ENCODE assay signal across 8 mouse cellular contexts in genomic region chr1:52498786-52499450, GRCm38 (mm10). TPM values are rescaled to one million over a fixed set of nuclear protein-coding genes. Genes with fewer than 3 reads are reported as not detected.
DNase-seq lines count a peak whose midpoint lies in the region; ATAC-seq and TF ChIP-seq lines count a peak whose summit lies in the region.

No protein-coding gene starts in this region.

- peak overlapping the region; percentile 78 for H3K4me3 ChIP-seq in heart, embryonic 16.5 days (ENCODE audit: low read length)
- peak overlapping the region; percentile 30 for H3K4me3 ChIP-seq in bone marrow, adult 2 months (replicated peaks; ENCODE audit: control insufficient read depth, low read depth, low read length)
- H3K4me3 ChIP-seq in hindbrain, embryonic 13.5 days: peak overlapping the region; percentile 78
- H3K4me3 ChIP-seq in midbrain, embryonic 13.5 days (replicated peaks): peak overlapping the region; percentile 66

- TF ChIP-seq POLR2A in bone marrow, adult 2 months (IDR thresholded peaks at IDR 0.05; ENCODE audit: borderline replicate concordance, control insufficient read depth, low read depth, low read length): no peak

- DNase-seq in heart, adult 8-10 months (ENCODE audit: low spot score): no peak
- DNase-seq in kidney, postnatal 36 days: no peak
- no peak for DNase-seq in frontal cortex, postnatal 14 days (ENCODE audit: low spot score in 2 of 2)

- no peak for TF ChIP-seq CTCF in bone marrow, adult 2 months (IDR thresholded peaks at IDR 0.05; ENCODE audit: control insufficient read depth, insufficient read depth, low read length)

- no peak overlapping the region for H3K27ac ChIP-seq in heart, embryonic 16.5 days (ENCODE audit: low read length)
- no peak overlapping the region for H3K27ac ChIP-seq in bone marrow, adult 2 months (ENCODE audit: control insufficient read depth, insufficient read depth, low read depth, low read length, poor library complexity)
- H3K27ac ChIP-seq in hindbrain, embryonic 13.5 days: no peak overlapping the region
- H3K27ac ChIP-seq in midbrain, embryonic 13.5 days: no peak overlapping the region

- H3K36me3 ChIP-seq in heart, embryonic 16.5 days (ENCODE audit: control insufficient read depth, insufficient read depth): no peaks in the 10 kb centered on the region
- no peaks in the 10 kb centered on the region for H3K36me3 ChIP-seq in hindbrain, embryonic 13.5 days
- no peaks in the 10 kb centered on the region for H3K36me3 ChIP-seq in midbrain, embryonic 13.5 days

- H3K4me1 ChIP-seq in heart, embryonic 16.5 days (ENCODE audit: control insufficient read depth, insufficient read depth, low read length): peaks cover 18% of the 10 kb centered on the region
- H3K4me1 ChIP-seq in bone marrow, adult 2 months (ENCODE audit: control insufficient read depth, insufficient read depth, low read length): no peaks in the 10 kb centered on the region; the same call in 1 of the 2 replicates
- H3K4me1 ChIP-seq in hindbrain, embryonic 13.5 days (replicated peaks): peaks cover 7% of the 10 kb centered on the region
- peaks cover 12% of the 10 kb centered on the region for H3K4me1 ChIP-seq in midbrain, embryonic 13.5 days (replicated peaks)

- ATAC-seq in heart, embryonic 16.5 days (replicated peaks; ENCODE audit: extremely low read depth, insufficient read depth, low FRiP score): no peak
- ATAC-seq in hindbrain, embryonic 13.5 days (ENCODE audit: low FRiP score): no peak
- ATAC-seq in midbrain, embryonic 13.5 days: no peak
- no peak for ATAC-seq in granulocyte monocyte progenitor cell, adult 5-6 weeks (replicated peaks; ENCODE audit: poor library complexity, severe bottlenecking)

- H3K9ac ChIP-seq in heart, embryonic 16.5 days (ENCODE audit: low read length): peak overlapping the region; percentile 96
- H3K9ac ChIP-seq in hindbrain, embryonic 13.5 days: no peak overlapping the region
- no peak overlapping the region for H3K9ac ChIP-seq in midbrain, embryonic 13.5 days (replicated peaks)

- WGBS in heart, embryonic 16.5 days: 11% methylated on average over 6 of the region's 6 CpGs
- WGBS in bone marrow, adult 2 months: 3% methylated on average over 6 of the region's 6 CpGs
- WGBS in hindbrain, embryonic 13.5 days: 14% methylated on average over 6 of the region's 6 CpGs
- WGBS in midbrain, embryonic 13.5 days: 18% methylated on average over 6 of the region's 6 CpGs

- H3K9me3 ChIP-seq in heart, embryonic 16.5 days (replicated peaks; ENCODE audit: control insufficient read depth, low read length): no peaks in the 10 kb centered on the region
- H3K9me3 ChIP-seq in hindbrain, embryonic 13.5 days: no peaks in the 10 kb centered on the region
- no peaks in the 10 kb centered on the region for H3K9me3 ChIP-seq in midbrain, embryonic 13.5 days

- H3K4me2 ChIP-seq in heart, embryonic 16.5 days (ENCODE audit: low read depth, low read length): peak overlapping the region; percentile 86
- H3K4me2 ChIP-seq in hindbrain, embryonic 13.5 days: peak overlapping the region; percentile 83
- peak overlapping the region; percentile 85 for H3K4me2 ChIP-seq in midbrain, embryonic 13.5 days (replicated peaks)

- H3K27me3 ChIP-seq in heart, embryonic 16.5 days (ENCODE audit: control insufficient read depth, insufficient read depth, low read length): no peaks in the 10 kb centered on the region
- no peaks in the 10 kb centered on the region for H3K27me3 ChIP-seq in hindbrain, embryonic 13.5 days
- peaks cover 10% of the 10 kb centered on the region; the same call in 1 of the 2 replicates for H3K27me3 ChIP-seq in midbrain, embryonic 13.5 days

RNA-seq across cellular contexts. Expression of gene Nab1, which starts 1.6 kb away (rescaled TPM):
- 15.9 and 16.0 TPM in 2 replicates for polyA plus RNA-seq in heart, embryonic 16.5 days (2015; fragmentation: Nextera tagmentation; extraction: Ambion mirVana)
- 10 to 100 TPM; 19.4 to 24.7 (median 23.0) TPM for total RNA-seq in heart, adult 8-10 months (2022)
- polyA plus RNA-seq in bone marrow, adult 2 months (2011; ENCODE audit: insufficient read depth, insufficient read length, low replicate concordance, missing spikeins): 7.1 and 20.7 TPM in 2 replicates
- polyA plus RNA-seq in hindbrain, embryonic 13.5 days (2015; fragmentation: Nextera tagmentation; extraction: Ambion mirVana): 8.9 and 9.2 TPM in 2 replicates
- polyA plus RNA-seq in midbrain, embryonic 13.5 days (2015; fragmentation: Nextera tagmentation; extraction: Ambion mirVana): 3.9 and 4.5 TPM in 2 replicates
- total RNA-seq in granulocyte monocyte progenitor cell, adult 5-6 weeks (2014; fragmentation: Nextera tagmentation): 27.4 and 30.8 TPM in 2 replicates
- 28.0 and 35.1 TPM in 2 replicates for total RNA-seq in granulocyte monocyte progenitor cell, adult 5-6 weeks (2017)
